Mouse (Mus musculus) layer of hippocampus, postnatal 36 days (tissue): ENCODE results near the gene Tmem88. TPM values are rescaled to one million over a fixed set of nuclear protein-coding genes. Genes with fewer than 3 reads are reported as not detected.

ENCODE experiments used
- DNase-seq, 2 experiments: peaks; one replicate each; pipeline ENCODE4 v3.0.0; 2022
- total RNA-seq, 2 experiments: library from RNA; stranded (reverse); gene quantifications; 2 replicates each; pipeline ENCODE4 v1.2.3; 2021

Tmem88 gene
- total RNA-seq, 2 experiments from 2014 or later, result 1.8 to 2.6 TPM

DNA sequence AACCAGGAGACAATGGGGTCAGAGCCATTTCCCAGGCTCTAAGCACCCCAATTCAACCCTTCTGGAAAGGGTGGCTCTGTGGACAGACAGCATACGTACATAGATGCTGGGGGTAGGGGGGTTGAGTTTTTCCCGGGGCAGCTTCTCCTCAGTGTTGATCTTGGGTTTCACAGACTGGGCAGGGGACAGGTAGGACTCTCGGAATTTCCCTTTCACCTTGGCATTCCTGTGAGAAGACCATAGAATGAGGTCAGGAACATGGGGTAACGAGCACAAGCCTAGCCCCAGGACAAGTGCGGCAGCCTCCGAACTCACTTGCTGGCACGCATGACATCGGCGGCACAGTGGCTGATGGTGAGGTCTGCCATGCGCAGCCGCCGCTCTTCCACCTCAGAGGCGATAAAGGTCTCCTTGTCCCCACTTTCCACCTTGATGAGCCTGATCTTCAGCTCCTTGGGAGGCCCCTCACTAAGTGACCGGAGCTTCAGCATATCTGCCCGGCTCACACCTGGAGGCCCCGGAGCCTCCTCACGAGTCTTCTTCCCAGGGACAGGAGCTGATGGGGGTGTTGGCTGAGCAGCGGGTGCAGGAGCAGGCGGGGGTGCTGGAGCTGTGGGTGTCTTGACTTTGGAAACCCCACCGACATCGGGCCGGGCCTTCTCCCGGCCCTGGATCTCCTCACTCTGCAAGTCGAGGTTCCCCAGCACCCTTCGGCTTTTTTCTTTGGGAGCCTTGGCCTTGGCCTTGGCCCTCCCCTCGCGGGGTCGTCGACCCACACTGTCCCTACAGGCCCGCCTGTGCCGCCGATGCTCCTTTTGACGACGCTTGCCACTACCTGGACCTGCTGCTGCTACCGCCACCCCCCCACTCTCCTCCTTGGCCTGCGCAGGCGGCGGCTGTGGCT, 5.9 kb upstream of the Tmem88 start:
- DNase-seq, result no peak

DNA sequence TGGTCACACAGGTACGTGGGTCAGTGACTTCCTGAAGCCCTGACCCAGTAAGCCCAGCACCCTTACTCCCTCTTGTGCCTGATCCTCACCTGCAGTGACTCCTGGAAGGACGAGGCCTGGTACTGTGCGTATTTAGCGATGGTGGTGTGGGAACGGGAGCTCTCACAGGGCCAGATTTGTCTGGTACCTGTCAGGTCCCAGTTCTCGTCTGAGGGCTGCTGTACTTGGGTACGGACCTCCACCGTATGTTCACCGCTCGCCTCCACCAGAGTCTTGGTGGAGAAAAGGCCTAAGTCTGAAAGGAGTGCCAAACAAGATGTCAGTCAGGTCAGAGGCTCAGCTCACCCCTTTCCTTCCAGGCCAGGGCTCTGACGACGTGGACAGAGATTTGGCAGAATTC, 4.0 kb upstream of the Tmem88 start:
- DNase-seq, result no peak

DNA sequence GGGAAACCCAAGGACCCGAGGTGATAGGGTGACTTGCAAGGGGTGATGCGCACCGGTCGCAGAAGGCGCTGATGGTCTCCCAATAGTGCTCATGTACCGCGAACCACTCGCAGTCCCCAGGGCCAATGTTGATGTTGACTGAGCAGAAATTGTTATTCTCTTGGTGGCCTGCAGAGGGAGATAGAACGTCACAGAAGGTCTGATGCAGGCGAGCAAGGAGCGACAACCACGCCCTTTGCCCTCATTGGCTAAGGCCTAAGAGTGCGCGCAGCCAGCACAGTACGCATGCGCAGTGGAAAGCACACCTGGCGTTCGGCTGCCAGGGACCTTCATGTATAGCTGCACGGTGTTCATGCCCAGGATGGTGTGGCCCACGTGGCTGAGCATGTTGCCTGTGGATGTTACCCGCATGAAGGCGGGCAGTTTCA, 3.2 kb upstream of the Tmem88 start:
- peak; percentile 82 to 83 for DNase-seq

DNA sequence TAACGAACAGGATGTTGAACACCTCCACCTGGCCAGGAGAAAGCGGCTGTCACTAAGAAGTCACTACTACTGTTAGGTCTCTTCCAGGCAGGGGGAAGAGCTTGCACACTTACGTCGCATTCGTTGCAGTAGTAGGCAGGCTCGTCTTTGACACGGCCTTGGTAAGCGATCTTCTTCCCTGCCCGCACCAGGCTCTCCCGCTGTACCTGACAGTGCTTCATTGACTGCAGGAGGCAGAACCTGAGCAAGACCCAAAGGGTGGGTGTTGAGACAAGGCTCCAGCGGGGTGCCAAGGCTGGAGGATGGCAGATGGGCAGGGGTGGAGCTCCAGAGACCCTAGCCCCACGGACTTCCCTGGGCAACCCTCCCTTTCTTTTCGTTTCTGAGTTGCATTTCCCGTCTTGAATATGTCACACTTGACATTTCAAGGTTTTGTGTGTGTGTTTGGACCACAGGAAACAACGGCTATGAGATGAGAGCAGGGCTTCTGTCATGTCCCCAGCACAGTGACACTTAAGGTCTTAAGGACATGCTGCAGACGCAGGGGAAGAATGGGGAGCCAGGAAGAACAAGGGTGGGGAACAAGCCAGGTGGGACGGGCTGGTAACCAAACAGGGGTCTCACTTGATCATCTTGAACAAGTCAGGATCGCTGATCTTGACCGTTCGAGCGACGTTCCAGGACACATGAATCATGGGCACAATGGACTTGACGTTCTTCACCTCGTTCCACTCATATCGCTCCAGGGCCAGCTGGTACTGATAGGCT, 2.2 kb upstream of the Tmem88 start:
- no peak for DNase-seq

DNA sequence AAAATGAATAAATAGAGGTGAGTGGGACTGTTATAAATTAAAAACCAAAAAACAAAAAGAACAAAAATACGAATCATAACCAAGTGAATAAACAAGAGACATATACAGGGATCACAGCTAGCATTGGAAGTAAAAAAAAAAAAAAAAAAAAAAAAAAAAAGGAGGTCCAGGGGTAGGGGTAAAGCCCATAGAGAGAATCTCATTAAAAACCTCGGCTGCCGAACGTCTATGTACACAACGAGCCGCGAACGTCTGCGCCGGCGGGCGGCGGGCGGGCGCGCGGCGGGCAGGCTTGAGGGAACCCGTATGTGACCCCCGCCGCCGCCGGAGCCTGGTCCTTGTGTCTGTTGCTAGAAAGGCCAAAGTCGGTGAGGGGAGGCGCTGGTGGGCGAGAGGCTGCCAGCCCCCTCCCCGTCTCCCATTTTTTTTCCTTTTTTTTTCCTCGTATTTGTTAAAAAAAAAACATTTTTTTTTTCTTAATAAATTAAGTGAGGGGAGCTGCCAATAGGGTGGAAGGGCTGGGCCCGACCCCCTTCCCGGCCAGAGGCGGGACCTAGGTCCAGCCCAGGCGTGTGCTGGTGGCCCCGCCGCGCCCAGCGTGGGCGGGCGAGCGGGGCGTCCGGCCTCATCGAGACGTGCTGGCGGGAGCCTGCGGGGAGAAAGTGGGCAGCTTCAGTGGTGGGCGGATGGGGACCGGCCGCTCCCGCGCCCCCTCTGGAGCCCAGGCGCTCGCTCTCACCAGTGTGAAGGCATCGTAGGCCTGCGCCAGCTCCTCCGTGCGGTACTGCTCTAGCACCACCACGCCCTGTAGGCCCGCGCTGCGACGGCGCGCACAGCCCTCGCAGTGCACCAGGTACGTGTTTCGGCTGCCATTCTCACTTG, 1.4 kb upstream of the Tmem88 start:
- no peak for DNase-seq

DNA sequence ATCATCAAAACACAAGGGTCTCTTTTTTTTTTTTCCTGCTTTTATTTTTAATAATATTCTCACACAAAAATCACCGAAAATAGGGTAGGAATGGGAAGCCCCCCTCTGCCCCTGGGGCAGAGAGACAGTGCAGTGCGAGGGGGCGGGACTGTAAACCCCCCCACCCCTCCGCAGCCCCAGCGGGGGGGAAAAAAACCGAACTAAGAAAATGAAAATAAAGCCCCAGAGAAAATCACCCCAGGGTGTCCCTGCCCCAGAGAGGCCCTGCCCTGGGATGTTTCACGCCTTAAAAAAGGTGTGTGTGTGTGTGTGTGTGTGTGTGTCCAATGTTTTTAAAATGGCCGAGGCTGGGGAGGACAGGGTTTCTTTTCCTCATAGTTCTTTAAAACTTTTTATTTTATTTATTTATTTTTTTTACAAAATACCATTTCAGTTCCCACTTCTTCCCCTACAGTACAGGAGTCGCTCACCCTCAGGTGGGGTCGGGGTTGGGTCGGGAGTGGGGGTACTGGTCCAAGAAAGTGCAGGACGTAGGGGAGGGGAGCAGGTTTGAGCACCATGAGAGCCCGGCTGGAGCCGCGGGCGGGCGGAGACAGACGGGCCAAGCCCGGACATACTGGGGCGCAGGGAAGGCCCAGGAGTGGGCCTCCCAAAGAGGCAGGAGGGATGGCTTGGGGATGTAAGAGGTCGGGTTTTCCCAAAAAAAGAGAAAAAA, 609 bp upstream of the Tmem88 start:
- no peak for DNase-seq

DNA sequence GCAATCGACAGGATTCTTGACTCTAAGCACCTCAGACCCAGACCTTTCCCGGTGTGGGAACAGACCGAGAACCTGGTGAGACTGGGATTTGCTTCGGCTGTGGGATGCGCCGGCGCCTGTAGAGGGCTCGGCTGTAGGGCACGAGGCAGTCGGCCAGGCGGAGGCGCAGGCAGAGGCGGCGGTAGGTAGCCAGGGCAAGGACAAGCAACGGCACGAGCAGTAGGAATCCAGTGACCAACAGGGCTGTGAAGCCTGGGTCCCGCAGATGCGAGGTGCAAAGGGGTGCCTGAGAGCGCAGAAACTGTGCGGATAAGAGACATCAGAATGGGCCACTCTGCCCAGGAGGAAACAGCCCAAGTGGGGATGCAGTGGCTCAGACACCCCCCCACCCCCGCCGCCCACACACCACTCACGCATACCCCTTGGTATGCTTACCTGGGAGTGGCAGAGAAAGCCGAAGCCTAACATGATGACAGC, 415 bp downstream of the Tmem88 start:
- no peak for DNase-seq

DNA sequence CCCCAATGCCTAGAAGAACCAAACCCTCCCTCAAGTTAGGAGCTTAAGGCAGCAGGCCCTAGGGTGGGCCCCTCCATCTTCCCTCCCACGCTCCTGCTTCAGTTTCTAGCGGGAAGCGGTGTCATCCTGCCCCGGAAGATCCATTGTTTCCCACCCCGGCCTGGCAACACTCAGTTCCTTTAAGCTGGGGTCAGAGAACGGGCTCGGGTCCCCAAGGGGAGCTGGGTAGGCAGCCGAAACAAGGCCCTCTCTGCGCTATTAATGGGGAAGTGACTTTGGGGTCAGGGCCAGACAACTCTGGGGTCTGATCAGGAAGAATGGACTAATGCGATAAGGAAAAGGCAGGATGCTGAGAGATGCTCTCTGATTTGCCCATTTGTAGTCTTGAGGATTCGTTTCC, 1.3 kb downstream of the Tmem88 start:
- no peak for DNase-seq

DNA sequence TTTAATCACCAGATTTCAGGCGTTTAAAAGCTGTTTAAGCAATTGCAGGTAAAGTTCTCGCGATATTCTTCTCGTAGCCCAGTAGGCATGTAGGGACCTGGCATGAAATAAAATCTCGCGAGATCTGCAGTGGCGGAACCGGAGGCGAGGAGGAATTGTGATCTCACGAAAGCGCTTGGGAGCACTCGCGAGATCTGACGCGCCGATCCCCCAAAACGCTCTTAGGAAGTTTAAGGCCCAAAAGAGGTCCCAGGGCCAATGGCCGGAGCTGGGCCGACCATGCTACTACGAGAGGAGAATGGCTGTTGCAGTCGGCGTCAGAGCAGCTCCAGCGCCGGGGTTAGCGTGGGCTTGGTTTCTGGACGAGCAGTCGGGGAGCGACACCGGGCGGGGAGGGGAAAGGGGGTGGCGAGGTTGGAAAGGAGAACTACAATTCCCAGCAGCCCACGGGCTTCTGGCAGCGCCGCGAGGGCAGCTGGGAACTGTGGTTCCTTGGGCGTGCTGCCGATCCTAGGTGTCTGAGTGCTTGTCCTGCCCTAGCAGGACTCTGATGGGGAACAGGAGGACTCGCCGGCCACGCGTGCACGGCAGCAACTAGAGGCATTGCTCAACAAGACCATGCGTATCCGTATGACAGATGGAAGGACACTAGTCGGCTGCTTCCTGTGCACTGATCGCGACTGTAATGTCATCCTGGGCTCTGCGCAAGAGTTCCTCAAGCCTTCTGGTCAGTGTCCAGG, 2.2 kb downstream of the Tmem88 start:
- DNase-seq, result peak; percentile 95 to 96

DNA sequence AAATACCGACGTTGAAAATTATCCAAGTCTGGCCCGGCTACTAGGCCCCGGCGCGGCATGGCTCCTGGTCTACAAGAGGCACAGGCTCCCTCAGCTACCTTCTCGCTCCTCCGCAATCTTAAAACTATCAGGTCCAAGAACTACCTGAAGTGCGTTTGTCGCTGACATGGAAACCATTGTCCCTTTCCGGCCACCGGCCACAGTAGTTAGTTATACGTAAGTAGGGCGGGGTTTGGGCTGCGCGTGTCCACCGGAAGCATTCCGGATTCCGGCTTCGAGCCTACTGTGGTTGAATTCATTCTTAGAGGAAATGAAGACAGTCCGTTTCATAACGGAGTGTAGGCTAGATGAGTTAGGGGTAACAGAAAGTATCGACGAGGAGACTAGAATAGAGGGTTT, 2.8 kb downstream of the Tmem88 start, which contains the start of the genes Naa38 and Cyb5d1:
Gene Naa38, plus strand, starts transcription at position 253 of the 399 bp plus-strand sequence.
Gene Cyb5d1, minus strand, starts transcription at position 397 of the 399 bp plus-strand sequence.
- DNase-seq, result peak; percentile 88

DNA sequence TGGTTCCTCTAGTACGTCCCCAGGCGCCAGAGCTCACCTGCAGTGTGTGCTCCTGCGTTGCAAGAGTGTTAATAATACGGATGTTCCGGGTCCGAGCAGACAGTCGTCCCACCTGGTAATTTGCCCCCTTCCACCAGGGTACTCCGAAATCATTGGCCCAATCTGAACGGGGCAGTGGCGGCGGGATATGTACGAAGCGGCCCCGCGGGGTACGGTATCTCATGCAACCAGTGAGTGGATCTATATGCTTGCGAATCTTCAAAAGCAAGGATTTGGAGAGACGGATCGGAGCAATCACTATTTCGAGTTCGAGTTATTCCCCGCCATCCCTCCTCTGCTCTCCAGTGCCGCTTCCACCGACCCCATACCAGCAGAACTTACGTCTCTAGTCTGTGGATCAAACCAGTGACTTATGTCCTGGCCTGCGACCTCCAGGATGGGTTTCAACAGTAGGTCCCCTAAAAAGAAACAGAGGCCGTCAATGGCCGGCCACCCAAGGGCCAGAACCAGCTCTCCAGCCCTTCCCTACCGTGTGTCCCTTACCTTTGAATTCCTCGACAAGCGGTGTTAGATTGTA, 3.4 kb downstream of the Tmem88 start:
- DNase-seq, result peak in 1 of 2 experiments; percentile 23

DNA sequence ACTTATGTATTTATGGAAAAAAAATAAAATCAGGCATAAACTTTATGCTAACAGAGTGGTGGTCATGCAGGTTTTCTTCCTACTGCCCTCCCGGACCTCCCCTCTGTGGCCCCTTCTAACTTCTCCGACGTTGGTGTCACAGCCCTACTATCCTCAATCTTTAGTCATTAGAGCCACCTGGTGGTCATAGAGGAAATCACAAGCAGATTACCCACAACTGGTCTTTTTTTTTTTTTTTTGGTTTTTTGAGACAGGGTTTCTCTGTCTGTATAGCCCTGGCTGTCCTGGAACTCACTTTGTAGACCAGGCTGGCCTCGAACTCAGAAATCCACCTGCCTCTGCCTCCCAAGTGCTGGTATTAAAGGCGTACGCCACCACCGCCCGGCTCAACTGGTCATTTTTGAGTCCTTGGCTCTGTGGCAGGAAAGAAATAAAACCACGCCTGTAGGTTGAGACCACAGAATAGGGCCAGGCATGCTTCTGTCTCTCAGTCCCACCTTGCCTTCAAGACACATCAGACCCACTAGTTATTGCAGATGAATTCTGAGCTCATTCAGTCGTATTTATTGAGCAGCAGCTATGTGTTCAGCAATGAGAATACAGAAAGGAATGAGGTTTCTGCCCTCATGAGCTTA, 7.5 kb downstream of the Tmem88 start:
- peak in 1 of 2 experiments; percentile 48 for DNase-seq

DNA sequence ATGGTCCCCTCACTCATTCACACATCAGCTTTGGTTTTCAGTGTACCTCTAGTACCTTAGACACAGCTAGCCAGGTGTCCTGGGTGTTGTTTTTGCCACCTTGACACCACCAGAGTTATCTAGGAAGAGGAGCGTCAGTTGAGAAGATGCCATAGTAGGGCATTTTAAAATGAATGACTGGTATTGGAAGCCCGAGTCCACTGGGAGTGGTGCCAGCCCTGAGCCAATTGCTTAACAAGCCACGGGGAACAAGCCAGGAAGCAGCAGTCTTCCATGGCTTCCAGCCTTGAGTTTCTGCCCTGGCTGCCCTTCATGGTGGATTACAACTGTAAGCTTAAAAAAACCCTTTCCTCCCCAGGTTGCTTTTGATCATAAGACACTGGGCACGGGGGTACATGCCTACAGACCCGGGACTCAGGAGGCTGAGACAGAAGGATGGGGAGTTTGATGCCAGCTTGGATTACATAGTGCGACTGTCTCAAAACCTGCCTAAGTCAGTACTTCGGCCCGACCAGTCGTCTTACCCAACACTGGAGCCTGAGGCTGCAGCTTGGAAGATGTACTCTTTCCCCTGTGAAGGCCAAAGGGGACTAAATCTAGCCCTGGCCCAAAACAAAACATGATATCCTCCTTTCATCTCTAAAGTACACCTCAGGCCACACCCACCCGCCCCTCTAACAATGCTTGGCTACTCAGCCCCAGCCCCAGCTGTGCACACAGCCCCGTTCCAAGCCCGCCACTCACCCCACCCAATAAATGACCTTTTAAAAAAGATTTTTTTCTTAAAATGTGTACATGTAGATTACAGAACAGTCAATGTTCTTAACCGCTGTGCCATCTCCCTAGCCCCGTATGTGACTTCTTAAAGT, 8.3 kb downstream of the Tmem88 start:
- peak in 1 of 2 experiments; percentile 48 for DNase-seq

DNA sequence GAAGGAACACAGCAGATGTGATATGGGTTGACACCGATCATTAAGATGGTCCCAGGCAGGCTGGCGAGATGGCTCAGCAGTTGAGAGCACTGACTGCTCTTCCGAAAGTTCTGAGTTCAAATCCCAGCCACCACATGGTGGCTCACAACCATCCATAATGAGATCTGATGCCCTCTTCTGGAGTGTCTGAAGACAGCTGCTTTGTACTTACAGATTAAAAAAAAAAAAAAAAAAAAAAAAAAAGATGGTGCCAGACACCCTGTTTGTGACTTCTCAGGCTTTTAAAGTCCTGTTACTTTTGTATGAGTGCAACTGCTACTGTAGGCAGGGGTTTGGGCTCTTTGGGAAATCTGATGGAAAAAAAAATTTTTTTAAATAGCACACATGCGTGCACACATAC, 9.4 kb downstream of the Tmem88 start:
- no peak for DNase-seq

DNA sequence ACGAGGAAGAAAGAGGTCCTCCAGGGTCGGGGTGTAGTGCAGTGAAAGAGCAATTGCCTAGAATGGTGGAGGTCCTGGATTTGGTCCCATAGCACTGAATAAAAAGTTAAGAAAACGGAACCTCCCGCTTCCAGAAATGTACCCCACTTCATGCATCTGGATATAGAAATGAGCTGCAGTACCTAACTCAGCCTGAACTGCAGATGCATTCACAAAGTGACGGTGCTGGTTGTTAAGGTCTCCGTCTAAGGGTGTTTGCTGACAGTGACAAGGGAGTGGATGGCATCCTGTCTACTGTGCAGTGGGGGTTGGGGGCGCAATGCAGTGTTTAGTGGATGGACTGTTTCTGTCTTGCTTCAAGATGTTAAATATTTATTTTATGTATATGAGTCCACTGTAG, 11.3 kb downstream of the Tmem88 start:
- DNase-seq, result no peak

DNA sequence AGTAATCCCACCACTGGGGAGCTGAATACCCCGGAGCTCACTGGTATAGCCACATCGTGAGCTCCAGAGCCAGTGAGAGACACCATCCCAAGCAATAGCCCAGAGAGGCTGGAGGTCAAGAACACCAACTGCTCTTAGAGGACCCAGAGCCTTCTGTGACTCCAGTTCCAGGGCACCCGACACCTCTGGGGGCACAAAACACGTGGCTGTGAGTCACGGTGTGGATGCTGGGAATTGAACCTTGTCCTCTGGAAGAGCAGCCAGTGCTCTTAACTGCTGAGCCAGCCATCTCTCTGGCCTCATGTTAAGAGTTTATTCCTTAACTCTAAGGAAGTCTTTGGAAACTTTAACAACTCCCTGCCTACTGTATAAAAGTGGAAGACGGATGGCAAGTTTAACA, 13.1 kb downstream of the Tmem88 start:
- no peak for DNase-seq

DNA sequence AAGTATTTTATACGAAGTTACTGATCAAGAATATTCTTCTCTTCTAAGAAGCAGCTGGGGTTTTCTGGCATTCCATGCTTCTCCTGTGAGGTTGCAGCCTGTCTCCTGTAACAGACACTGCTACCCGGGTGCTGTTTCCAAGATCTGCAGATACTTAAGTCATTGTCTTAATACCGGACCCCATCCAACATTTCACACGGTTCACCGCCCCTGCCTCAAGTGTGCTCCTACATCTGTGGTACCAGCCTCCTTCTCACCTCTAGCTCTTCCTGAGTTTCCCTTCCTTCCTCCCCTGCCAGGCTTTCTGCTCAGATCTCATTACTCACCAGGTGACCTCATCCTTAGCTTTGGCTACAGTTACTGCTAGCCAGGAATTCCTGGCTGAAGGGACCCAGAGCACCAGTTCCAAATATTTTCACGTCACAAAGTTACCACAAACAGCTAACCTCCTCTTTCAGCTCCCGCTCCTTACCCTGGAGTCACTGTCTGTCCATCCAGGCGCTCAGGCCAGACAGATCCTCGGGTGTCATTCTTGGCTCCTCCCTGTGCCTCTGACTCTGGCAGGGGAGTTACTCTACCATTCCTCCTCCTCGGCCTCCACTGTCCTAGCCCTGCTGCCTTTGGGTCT, 15.4 kb downstream of the Tmem88 start:
- no peak for DNase-seq

DNA sequence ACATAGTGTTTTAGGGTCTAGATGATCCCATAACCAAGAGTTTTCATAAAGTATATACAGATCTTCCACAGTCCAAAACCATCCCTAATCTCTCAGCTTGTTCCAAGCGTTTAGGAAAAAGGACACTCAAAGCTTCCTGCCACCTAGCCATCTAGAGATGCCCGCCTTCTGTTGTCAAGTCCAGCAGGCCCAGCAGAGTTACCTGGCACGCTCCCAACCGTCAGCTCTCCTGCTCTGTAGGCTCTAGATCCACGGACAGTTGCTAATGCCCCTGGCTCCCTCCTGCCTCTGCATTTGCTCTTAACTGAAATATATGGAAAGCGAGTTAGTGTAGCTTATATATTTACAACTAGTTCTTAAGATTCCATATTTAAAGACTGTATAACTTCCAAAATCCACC, 16.7 kb downstream of the Tmem88 start:
- no peak for DNase-seq
